Mouse (Mus musculus): ENCODE results near the gene Vwa7. TPM values are rescaled to one million over a fixed set of nuclear protein-coding genes. Genes with fewer than 3 reads are reported as not detected.
A peak's percentile ranks its signal among the peaks of the same experiment; 100 is the strongest.
"Not testable (repeated sequence)": the region's sequence is repeated elsewhere in the genome, so short reads cannot be mapped to it uniquely, and the experiment has no call there.

Gene Vwa7
- polyA plus RNA-seq, 1 experiment from 2014 or later = 0.14 TPM

GRCm38 (mm10) chr17:35024691-35025488 lies 8.5 kb downstream of the Vwa7 start:
- Histone ChIP-seq H3K36me3 (no peaks in the 10 kb centered on the region), H3K4me3 (no peak overlapping the region), H3K9me3 (no peaks in the 10 kb centered on the region), H3K27ac (replicated peaks) (no peak overlapping the region), H3K9ac (replicated peaks) (no peak overlapping the region), H3K4me1 (peaks cover 34% of the 10 kb centered on the region), H3K27me3 (no peaks in the 10 kb centered on the region), H3K4me2 (replicated peaks) (no peak overlapping the region)
- WGBS = 74% methylated on average over 7 of the region's 10 CpGs
- no peak for ATAC-seq (replicated peaks)

GRCm38 (mm10) chr17:35026206-35026605 lies 9.8 kb downstream of the Vwa7 start:
- H3K9me3 ChIP-seq = no peaks in the 10 kb centered on the region
- ATAC-seq (replicated peaks) = no peak
- no peak overlapping the region for H3K4me3 ChIP-seq
- WGBS = 82% methylated on average over 5 of the region's 5 CpGs
- peaks cover 36% of the 10 kb centered on the region for H3K4me1 ChIP-seq
- no peaks in the 10 kb centered on the region for H3K36me3 ChIP-seq
- no peaks in the 10 kb centered on the region for H3K27me3 ChIP-seq
- H3K27ac ChIP-seq (replicated peaks) = peak overlapping the region; percentile 66; the same call in 1 of the 2 replicates
- H3K4me2 ChIP-seq (replicated peaks) = no peak overlapping the region
- H3K9ac ChIP-seq (replicated peaks) = no peak overlapping the region

- ATAC-seq (replicated peaks) = peak; percentile 84
- 32% methylated on average over 13 of the region's 13 CpGs for WGBS
- Histone ChIP-seq H3K4me1 (peaks cover 29% of the 10 kb centered on the region), H3K4me3 (no peak within 1 kb of the TSS), H3K9me3 (no peaks in the 10 kb centered on the region), H3K4me2 (replicated peaks) (peak within 1 kb of the TSS; percentile 2; the same call in 1 of the 2 replicates), H3K27ac (replicated peaks) (peak within 1 kb of the TSS; percentile 66), H3K9ac (replicated peaks) (peak within 1 kb of the TSS; percentile 12; the same call in 1 of the 2 replicates), H3K27me3 (no peaks in the 10 kb centered on the region), H3K36me3 (no peaks in the 10 kb centered on the region)
Observed at GRCm38 (mm10) chr17:35027277-35028068, 11.1 kb downstream of the Vwa7 start, which contains the start of gene Sapcd1. TSS of gene Sapcd1 (minus strand) at chr17:35028016.

- no peak overlapping the region for H3K4me3 ChIP-seq
- WGBS = 82% methylated on average over 2 of the region's 2 CpGs
- no peak overlapping the region for H3K4me2 ChIP-seq (replicated peaks)
- no peak for ATAC-seq (replicated peaks)
- H3K4me1 ChIP-seq = peaks cover 29% of the 10 kb centered on the region
- 0 out of 2 replicates have a peak overlapping the region, but pooled peaks have one; percentile 66 for H3K27ac ChIP-seq (replicated peaks)
- H3K36me3 ChIP-seq = no peaks in the 10 kb centered on the region
- H3K27me3 ChIP-seq = no peaks in the 10 kb centered on the region
- H3K9ac ChIP-seq (replicated peaks) = 0 out of 2 replicates have a peak overlapping the region, but pooled peaks have one; percentile 3
- H3K9me3 ChIP-seq = no peaks in the 10 kb centered on the region
Observed at GRCm38 (mm10) chr17:35028315-35028714, 11.9 kb downstream of the Vwa7 start.

GRCm38 (mm10) chr17:35029691-35030532 lies 13.5 kb downstream of the Vwa7 start:
- no peak for ATAC-seq (replicated peaks)
- Histone ChIP-seq H3K4me2 (replicated peaks) (peak overlapping the region; percentile 13; the same call in 1 of the 2 replicates), H3K36me3 (no peaks in the 10 kb centered on the region)

GRCm38 (mm10) chr17:35031272-35031671 lies 14.9 kb downstream of the Vwa7 start:
- no peak overlapping the region for H3K27ac ChIP-seq (replicated peaks)
- no peak overlapping the region for H3K9ac ChIP-seq (replicated peaks)
- 89% methylated on average over 11 of the region's 11 CpGs for WGBS
- no peaks in the 10 kb centered on the region for H3K9me3 ChIP-seq
- H3K36me3 ChIP-seq = no peaks in the 10 kb centered on the region
- peaks cover 24% of the 10 kb centered on the region for H3K4me1 ChIP-seq
- no peaks in the 10 kb centered on the region for H3K27me3 ChIP-seq
- H3K4me2 ChIP-seq (replicated peaks) = no peak overlapping the region
- ATAC-seq (replicated peaks) = no peak
- no peak overlapping the region for H3K4me3 ChIP-seq

More at GRCm38 (mm10) chr17:35029691-35030532, 13.5 kb downstream of the Vwa7 start:
- H3K9ac ChIP-seq (replicated peaks) = no peak overlapping the region
- H3K27ac ChIP-seq (replicated peaks) = no peak overlapping the region
- no peaks in the 10 kb centered on the region for H3K27me3 ChIP-seq
- no peak overlapping the region for H3K4me3 ChIP-seq
- whole genome bisulfite sequencing = 34% methylated on average over 19 of the region's 19 CpGs
- H3K4me1 ChIP-seq = peaks cover 29% of the 10 kb centered on the region
- no peaks in the 10 kb centered on the region for H3K9me3 ChIP-seq

- Histone ChIP-seq H3K4me3 (no peak overlapping the region), H3K4me1 (peaks cover 19% of the 10 kb centered on the region), H3K9ac (replicated peaks) (no peak overlapping the region), H3K27ac (replicated peaks) (no peak overlapping the region), H3K9me3 (no peaks in the 10 kb centered on the region), H3K4me2 (replicated peaks) (no peak overlapping the region), H3K36me3 (no peaks in the 10 kb centered on the region), H3K27me3 (no peaks in the 10 kb centered on the region)
- ATAC-seq (replicated peaks) = no peak
- WGBS = 90% methylated on average over 7 of the region's 7 CpGs
Observed at GRCm38 (mm10) chr17:35031880-35032279, 15.5 kb downstream of the Vwa7 start.

- Histone ChIP-seq H3K9ac (replicated peaks) (no peak overlapping the region), H3K27ac (replicated peaks) (no peak overlapping the region), H3K27me3 (no peaks in the 10 kb centered on the region), H3K4me2 (replicated peaks) (no peak overlapping the region), H3K36me3 (no peaks in the 10 kb centered on the region), H3K9me3 (no peaks in the 10 kb centered on the region), H3K4me3 (no peak overlapping the region), H3K4me1 (peaks cover 14% of the 10 kb centered on the region)
- no peak for ATAC-seq (replicated peaks)
- whole genome bisulfite sequencing = 76% methylated on average over 8 of the region's 8 CpGs
Observed at GRCm38 (mm10) chr17:35032323-35032870, 16.0 kb downstream of the Vwa7 start.

GRCm38 (mm10) chr17:35033703-35034102 lies 17.3 kb downstream of the Vwa7 start:
- not testable (repeated sequence) for H3K36me3 ChIP-seq; H3K4me1 ChIP-seq; H3K4me3 ChIP-seq; H3K9me3 ChIP-seq; H3K27ac ChIP-seq (replicated peaks); ATAC-seq (replicated peaks); H3K27me3 ChIP-seq; H3K9ac ChIP-seq (replicated peaks); H3K4me2 ChIP-seq (replicated peaks)
- WGBS = 89% methylated on average over 1 of the region's 1 CpGs

- no peak for ATAC-seq (replicated peaks)
- 76% methylated on average over 6 of the region's 6 CpGs for WGBS
- no peaks in the 10 kb centered on the region for H3K27me3 ChIP-seq
Observed at GRCm38 (mm10) chr17:35034896-35035295, 18.5 kb downstream of the Vwa7 start.

GRCm38 (mm10) chr17:35039121-35039873 lies 22.9 kb downstream of the Vwa7 start:
- Histone ChIP-seq H3K9me3 (no peaks in the 10 kb centered on the region), H3K27ac (replicated peaks) (no peak overlapping the region), H3K4me3 (no peak overlapping the region), H3K9ac (replicated peaks) (no peak overlapping the region), H3K4me1 (no peaks in the 10 kb centered on the region), H3K36me3 (no peaks in the 10 kb centered on the region), H3K27me3 (no peaks in the 10 kb centered on the region), H3K4me2 (replicated peaks) (no peak overlapping the region)
- ATAC-seq (replicated peaks) = no peak
- 85% methylated on average over 11 of the region's 11 CpGs for WGBS

More at GRCm38 (mm10) chr17:35034896-35035295, 18.5 kb downstream of the Vwa7 start:
- H3K36me3 ChIP-seq = no peaks in the 10 kb centered on the region
- H3K27ac ChIP-seq (replicated peaks) = no peak overlapping the region
- H3K9ac ChIP-seq (replicated peaks) = no peak overlapping the region
- H3K4me2 ChIP-seq (replicated peaks) = no peak overlapping the region
- peaks cover 3% of the 10 kb centered on the region; the same call in 1 of the 2 replicates for H3K4me1 ChIP-seq
- no peaks in the 10 kb centered on the region for H3K9me3 ChIP-seq
- H3K4me3 ChIP-seq = no peak overlapping the region
